Mouse (Mus musculus) thymus, adult 2 months (tissue): Measurements from ENCODE around the gene Spag9. TPM values are rescaled to one million over a fixed set of nuclear protein-coding genes. Genes with fewer than 3 reads are reported as not detected.

ENCODE experiments used
- DNase-seq: peaks from one replicate; pipeline ENCODE4 v3.0.0; 2021
- H3K27ac ChIP-seq: fragments of 200-500 bp; 2 replicates; pipeline ENCODE4 v1.5.1; 2012; ENCODE audit warnings: low read length, control low read depth; ENCODE audit not compliant: control insufficient read depth, insufficient read depth
- H3K27me3 ChIP-seq: fragments of 200-500 bp; 2 replicates; pipeline ENCODE4 v1.6.1; 2012; ENCODE audit warnings: mild to moderate bottlenecking, low read length, moderate library complexity, mixed read lengths; ENCODE audit not compliant: control insufficient read depth, insufficient read depth
- H3K36me3 ChIP-seq: fragments of 200-500 bp; 2 replicates; pipeline ENCODE4 v1.6.1; 2012; ENCODE audit warnings: mild to moderate bottlenecking, low read length, moderate library complexity; ENCODE audit not compliant: control insufficient read depth, insufficient read depth
- H3K4me1 ChIP-seq: fragments of 200-500 bp; replicated peaks from 2 replicates; pipeline ENCODE4 v1.6.1; 2012; ENCODE audit warnings: low read length; ENCODE audit not compliant: control insufficient read depth, insufficient read depth
- H3K4me3 ChIP-seq: fragments of 200-500 bp; 2 replicates; pipeline ENCODE4 v1.5.1; 2012; ENCODE audit warnings: mild to moderate bottlenecking, low read length, control low read depth, moderate library complexity; ENCODE audit not compliant: control insufficient read depth, insufficient read depth
- CTCF ChIP-seq: fragments of 200-500 bp; IDR thresholded peaks from 2 replicates; pipeline ENCODE4 v1.5.1; 2012; ENCODE audit warnings: mild to moderate bottlenecking, control low read depth, low read length, moderate library complexity, borderline replicate concordance; ENCODE audit not compliant: control insufficient read depth, poor library complexity, insufficient read depth; ENCODE audit errors: extremely low read depth
- POLR2A ChIP-seq: fragments of 200-500 bp; IDR thresholded peaks from 2 replicates; pipeline ENCODE4 v1.6.1; 2012; ENCODE audit warnings: mild to moderate bottlenecking, low read length, control low read depth, moderate library complexity; ENCODE audit not compliant: control insufficient read depth, poor library complexity, insufficient read depth; ENCODE audit errors: extremely low read depth
- WGBS: fragments of 180-500 bp; shearing (Covaris S2); methylation state at CpG from one replicate; pipeline ENCODE4 v1.1.7; 2018; 5-methylcytosine and 5-hydroxymethylcytosine counted together
- polyA plus RNA-seq: library from polyadenylated mRNA; depleted of rRNA; stranded (reverse); fragments of >200 nt; gene quantifications from 2 replicates; pipeline ENCODE4 v1.2.3, GENCODE M21; 2012

Gene Spag9
- polyA plus RNA-seq, 1 experiment, result 22.0 TPM

DNA sequence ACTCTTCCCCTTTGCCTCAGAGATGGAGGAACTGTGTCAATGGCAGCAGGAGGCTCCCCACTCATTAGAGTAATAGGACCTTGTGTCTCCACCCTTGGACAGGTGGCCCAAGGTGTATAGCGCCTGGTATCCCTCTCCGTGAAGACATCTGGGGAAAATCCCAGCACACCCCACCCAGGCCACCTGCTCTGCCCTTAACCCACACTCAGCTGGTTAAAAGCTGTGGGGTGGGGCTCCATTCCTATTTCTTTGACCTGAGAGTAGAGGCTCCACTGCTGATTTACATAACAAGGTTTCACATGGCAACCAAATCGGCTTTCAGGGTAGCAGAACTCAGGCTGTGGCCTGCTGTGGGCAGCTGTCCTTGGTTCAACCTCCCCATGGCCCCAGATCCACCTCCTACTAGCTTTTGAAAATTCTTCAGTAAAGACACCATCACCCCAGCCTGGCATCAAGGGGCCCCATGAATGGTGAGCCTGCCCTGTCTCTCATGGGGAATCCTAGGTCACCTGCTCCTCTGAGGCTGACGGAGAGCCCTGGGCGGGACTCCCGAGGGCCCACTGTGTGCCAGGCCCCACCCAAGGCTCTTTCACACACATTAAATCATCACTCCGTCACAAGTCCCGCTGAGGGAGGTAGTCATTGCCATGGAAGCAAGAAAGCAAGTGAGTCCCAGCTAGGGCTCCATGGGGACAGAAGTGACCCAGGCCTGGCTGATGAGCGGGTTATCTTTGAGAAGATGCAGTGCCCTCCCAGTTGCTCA, 167.3 kb downstream of the Spag9 start:
- H3K27ac ChIP-seq, result no peak overlapping the region

DNA sequence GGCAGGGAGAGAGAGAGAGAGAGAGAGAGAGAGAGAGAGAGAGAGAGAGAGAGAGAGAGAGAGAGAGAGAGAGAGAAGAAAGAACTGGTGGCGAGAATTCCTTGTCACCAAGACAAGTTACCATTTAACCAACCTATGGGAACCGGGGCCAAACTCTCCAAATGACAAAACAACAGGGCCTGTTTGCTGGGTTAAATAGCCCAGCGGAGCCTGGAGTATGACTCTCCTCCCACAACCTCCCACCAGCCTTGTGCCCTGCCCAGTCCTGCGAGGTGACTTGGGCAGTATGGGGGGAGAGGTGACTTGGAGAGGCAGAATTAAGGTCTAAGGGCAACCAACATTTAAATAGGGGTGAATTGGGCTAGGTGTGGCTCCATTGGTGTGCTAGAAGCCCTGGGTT, 169.9 kb downstream of the Spag9 start:
- Histone ChIP-seq H3K27ac (no peak overlapping the region), H3K4me1 (peaks cover 5% of the 10 kb centered on the region; the same call in 1 of the 2 replicates), H3K27me3 (no peaks in the 10 kb centered on the region), H3K4me3 (no peak overlapping the region), H3K36me3 (no peaks in the 10 kb centered on the region)
- no peak for TF ChIP-seq POLR2A
- 80% methylated on average over 4 of the region's 4 CpGs for WGBS
- no peak for DNase-seq

More for the DNA sequence above, 167.3 kb downstream of the Spag9 start:
- no peak for TF ChIP-seq CTCF
- no peak for TF ChIP-seq POLR2A
- 94% methylated on average over 9 of the region's 9 CpGs for WGBS
- Histone ChIP-seq H3K36me3 (no peaks in the 10 kb centered on the region), H3K27me3 (no peaks in the 10 kb centered on the region), H3K4me3 (no peak overlapping the region), H3K4me1 (peaks cover 5% of the 10 kb centered on the region; the same call in 1 of the 2 replicates)
- no peak for DNase-seq

GRCm38 (mm10) chr11:94168238-94168637, 172.3 kb downstream of the Spag9 start:
- 93% methylated on average over 5 of the region's 5 CpGs for WGBS
- Histone ChIP-seq H3K4me3 (no peak overlapping the region), H3K36me3 (no peaks in the 10 kb centered on the region), H3K27ac (no peak overlapping the region), H3K4me1 (0 out of 2 replicates have a peak, but pooled peaks cover 3% of the 10 kb centered on the region), H3K27me3 (no peaks in the 10 kb centered on the region)
- TF ChIP-seq POLR2A (no peak), CTCF (no peak)
- DNase-seq, result no peak

DNA sequence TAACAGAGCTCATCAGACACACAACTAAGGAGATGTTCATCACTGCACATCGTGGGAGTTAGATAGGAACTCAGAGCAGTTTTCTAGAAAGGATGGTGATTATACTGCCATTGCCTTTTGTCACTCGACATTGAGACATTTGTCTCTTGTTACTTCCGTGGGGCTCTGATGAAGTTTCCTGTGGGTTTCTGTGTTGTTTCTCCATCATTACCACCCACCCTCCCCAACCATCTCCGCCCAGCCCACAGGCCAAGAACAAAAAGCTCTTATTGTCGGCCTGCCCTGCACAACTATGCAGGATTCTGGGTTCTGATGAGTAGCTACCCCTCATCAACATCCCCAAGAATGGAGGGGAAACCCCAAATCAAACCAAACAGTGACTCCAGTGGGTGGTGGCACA, 173.7 kb downstream of the Spag9 start:
- 28% methylated on average over 5 of the region's 5 CpGs for WGBS
- Histone ChIP-seq H3K4me1 (0 out of 2 replicates have a peak, but pooled peaks cover 3% of the 10 kb centered on the region), H3K4me3 (no peak overlapping the region), H3K36me3 (no peaks in the 10 kb centered on the region), H3K27ac (no peak overlapping the region), H3K27me3 (no peaks in the 10 kb centered on the region)
- no peak for DNase-seq
- TF ChIP-seq POLR2A, result no peak
- no peak for TF ChIP-seq CTCF

DNA sequence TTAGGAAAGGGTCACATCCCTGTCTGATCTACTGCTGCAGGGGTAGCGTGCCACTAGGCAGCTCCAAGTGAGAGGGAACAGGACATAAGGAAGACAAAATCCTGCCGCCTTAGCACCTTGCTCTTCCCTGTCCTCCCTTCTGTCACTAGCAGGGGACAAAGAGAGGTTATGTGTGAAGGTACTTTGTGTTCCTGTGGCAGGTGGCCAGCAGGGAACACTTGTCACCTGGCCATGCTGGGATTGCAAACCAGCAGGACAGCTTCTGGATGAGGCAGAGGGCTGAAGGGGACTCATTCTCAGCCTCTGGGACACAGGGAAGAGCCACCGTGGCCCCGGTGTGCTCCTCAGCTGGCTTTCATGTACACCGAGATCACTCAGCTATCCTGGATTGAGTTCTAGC, 175.8 kb downstream of the Spag9 start:
- Histone ChIP-seq H3K36me3 (no peaks in the 10 kb centered on the region), H3K4me3 (no peak overlapping the region), H3K4me1 (0 out of 2 replicates have a peak, but pooled peaks cover 3% of the 10 kb centered on the region), H3K27me3 (no peaks in the 10 kb centered on the region), H3K27ac (no peak overlapping the region)
- 98% methylated on average over 5 of the region's 5 CpGs for WGBS
- TF ChIP-seq CTCF (no peak), POLR2A (no peak)
- no peak for DNase-seq

DNA sequence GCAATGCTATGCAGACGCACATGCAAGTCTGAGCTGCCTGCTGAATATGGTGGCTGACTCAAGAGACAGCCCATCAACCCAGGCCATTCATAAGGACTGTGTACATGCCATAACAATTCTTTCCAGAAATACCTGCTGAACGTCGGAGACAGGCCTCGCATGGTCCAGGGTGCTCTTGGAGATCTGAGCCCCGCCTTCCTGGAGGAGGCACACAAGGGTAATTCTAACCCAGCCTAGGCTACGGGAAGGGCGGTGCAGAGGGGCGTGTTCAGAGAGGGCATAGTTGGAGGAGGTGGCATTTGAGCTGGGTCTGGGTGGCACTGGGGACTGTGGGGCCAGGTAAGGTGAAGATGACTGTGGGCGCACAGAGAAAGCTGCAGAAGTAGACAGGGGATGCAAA, 176.3 kb downstream of the Spag9 start:
- H3K36me3 ChIP-seq, result no peaks in the 10 kb centered on the region
- DNase-seq, result no peak
- no peaks in the 10 kb centered on the region for H3K27me3 ChIP-seq
- WGBS, result 87% methylated on average over 9 of the region's 9 CpGs
- no peak overlapping the region for H3K27ac ChIP-seq
- H3K4me3 ChIP-seq, result no peak overlapping the region
- 0 out of 2 replicates have a peak, but pooled peaks cover 3% of the 10 kb centered on the region for H3K4me1 ChIP-seq
- TF ChIP-seq CTCF (no peak), POLR2A (no peak)
